Comparison of ENCODE assay signal across 9 mouse cellular contexts in the genomic region with DNA sequence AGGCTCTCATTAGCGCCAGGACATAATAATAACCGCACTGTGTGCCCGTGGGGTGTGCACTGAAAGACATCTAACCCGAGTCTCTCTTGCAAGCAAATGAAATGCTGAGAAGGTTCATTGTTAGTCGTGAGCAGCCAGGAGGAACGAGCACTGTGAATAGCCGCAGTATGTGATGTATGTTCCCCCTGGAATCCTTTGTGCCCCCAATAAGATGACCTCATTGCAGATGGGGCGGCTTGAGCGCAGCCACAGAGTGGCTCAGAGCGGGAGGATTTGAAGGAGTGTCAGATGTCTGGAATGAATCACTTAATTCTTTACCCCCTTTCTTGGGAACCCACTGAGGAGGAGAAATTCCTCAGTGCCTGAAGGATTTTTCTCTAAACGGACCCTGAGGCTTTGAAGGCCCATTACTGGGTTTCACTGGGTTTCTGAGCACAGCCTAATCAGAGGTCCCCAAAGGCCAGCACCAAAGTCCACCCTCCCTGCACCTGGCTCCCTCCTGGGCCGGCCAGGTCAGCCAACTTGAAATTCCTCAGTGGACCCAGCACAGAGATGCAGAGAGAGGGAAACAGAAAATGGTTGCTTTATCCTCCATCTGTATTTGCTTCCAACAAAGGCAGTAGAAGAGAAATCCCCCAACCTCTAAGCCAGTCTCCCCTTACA. TPM values are rescaled to one million over a fixed set of nuclear protein-coding genes. Genes with fewer than 3 reads are reported as not detected.
A peak's percentile ranks its signal among the peaks of the same experiment; 100 is the strongest.
DNase-seq lines count a peak whose midpoint lies in the region; ATAC-seq lines count a peak whose summit lies in the region.
"Had no signal": no experiment of that assay in that cellular context is flagged by ENCODE, and none has a peak within 500 bp of the region (broad histone marks: within the 10 kb centered on the region; RNA-seq: fewer than 3 reads in every experiment).

No protein-coding gene starts in this region.

- H3K9me3 ChIP-seq in hindbrain, embryonic 11.5 days (ENCODE audit: control insufficient read depth, low read length): no peaks in the 10 kb centered on the region

- no peaks in the 10 kb centered on the region for H3K36me3 ChIP-seq in hindbrain, embryonic 11.5 days (ENCODE audit: control insufficient read depth, insufficient read depth, low read length)

- no peak overlapping the region for H3K4me3 ChIP-seq in hindbrain, embryonic 11.5 days (ENCODE audit: low read depth, low read length)

- H3K27ac ChIP-seq in hindbrain, embryonic 11.5 days (ENCODE audit: low read depth, low read length): peak overlapping the region; percentile 81

- H3K9ac ChIP-seq in hindbrain, embryonic 11.5 days (ENCODE audit: low read depth, low read length): no peak overlapping the region

- peaks cover 14% of the 10 kb centered on the region for H3K4me1 ChIP-seq in hindbrain, embryonic 11.5 days (replicated peaks; ENCODE audit: control insufficient read depth, insufficient read depth, low read length)

- H3K4me2 ChIP-seq in hindbrain, embryonic 11.5 days (replicated peaks; ENCODE audit: low read depth, low read length): no peak overlapping the region

- WGBS in hindbrain, embryonic 11.5 days: 2% methylated on average over 12 of the region's 12 CpGs

- ATAC-seq in hindbrain, embryonic 11.5 days (ENCODE audit: low FRiP score): peak; percentile 96
- no peak for ATAC-seq in megakaryocyte-erythroid progenitor cell, adult 5-6 weeks (replicated peaks; ENCODE audit: low FRiP score, low TSS enrichment, poor library complexity, severe bottlenecking)

- H3K27me3 ChIP-seq in hindbrain, embryonic 11.5 days (ENCODE audit: control insufficient read depth, insufficient read depth, low read length): no peaks in the 10 kb centered on the region

- DNase-seq in layer of hippocampus, adult 8-10 months (ENCODE audit: low spot score in 2 of 2): peak; percentile 37 to 68
- no peak for DNase-seq in layer of hippocampus, postnatal 25 days (ENCODE audit: extremely low spot score in 1 of 2, low spot score in 1 of 2)
- peak; percentile 55 for DNase-seq in embryo, embryonic 11.5 days (ENCODE audit: low read depth, low spot score)
- DNase-seq in hindbrain, embryonic 11.5 days (ENCODE audit: low spot score): peak; percentile 81
- DNase-seq in neural tube, embryonic 10.5 days (ENCODE audit: extremely low spot score, low spot score): peak; percentile 70
- DNase-seq in adrenal gland, postnatal 14 days: no peak
- no peak for DNase-seq in lung, postnatal 10 days

RNA-seq across cellular contexts. Expression of a gene that starts 43.5 kb away (rescaled TPM):
- not detected for total RNA-seq in layer of hippocampus, adult 8-10 months (2022)
- total RNA-seq in layer of hippocampus, postnatal 25 days (2021): not detected
- not detected in 2 replicates for polyA plus RNA-seq in hindbrain, embryonic 11.5 days (2014; fragmentation: Nextera tagmentation; extraction: Ambion mirVana)
- total RNA-seq in megakaryocyte-erythroid progenitor cell, adult 5-6 weeks (2014; fragmentation: Nextera tagmentation): not detected in 2 replicates
- total RNA-seq in megakaryocyte-erythroid progenitor cell, adult 5-6 weeks (2017): not detected in 2 replicates
- total RNA-seq in adrenal gland, postnatal 14 days (2021): not detected in 2 replicates
- polyA plus RNA-seq: gonadal fat pad, adult 2 months had no signal

Comparison
In these comparisons a context has a peak if more than half of its experiments do, and no peak if none do; other contexts are left out.
1. DNase-seq: peak in layer of hippocampus, adult 8-10 months (2 of 2), embryo, embryonic 11.5 days (single experiment), hindbrain, embryonic 11.5 days (single experiment) and neural tube, embryonic 10.5 days (single experiment); none in layer of hippocampus, postnatal 25 days (0 of 2), adrenal gland, postnatal 14 days (single experiment) and lung, postnatal 10 days (single experiment).